Mouse (Mus musculus) forebrain, embryonic 10.5 days (tissue): Measurements from ENCODE around the gene Bach1. TPM values are rescaled to one million over a fixed set of nuclear protein-coding genes. Genes with fewer than 3 reads are reported as not detected.
A peak's percentile ranks its signal among the peaks of the same experiment; 100 is the strongest.
"Not testable (repeated sequence)": the region's sequence is repeated elsewhere in the genome, so short reads cannot be mapped to it uniquely, and the experiment has no call there.

Experiments
- DNase-seq: peaks from one replicate; pipeline ENCODE4 v3.0.0-alpha.2; 2017; ENCODE audit warnings: low spot score; ENCODE audit errors: extremely low spot score
- H3K27ac ChIP-seq: fragments of 300-500 bp; sonication (generic); 2 replicates; pipeline ENCODE4 v1.5.1; 2016; ENCODE audit warnings: mild to moderate bottlenecking
- H3K27me3 ChIP-seq: fragments of 300-500 bp; sonication (generic); 2 replicates; pipeline ENCODE4 v1.6.1; 2016; ENCODE audit warnings: mild to moderate bottlenecking; ENCODE audit not compliant: poor library complexity, severe bottlenecking
- H3K36me3 ChIP-seq: fragments of 300-500 bp; sonication (generic); replicated peaks from 2 replicates; pipeline ENCODE4 v1.6.1; 2016; ENCODE audit warnings: mild to moderate bottlenecking, moderate library complexity
- H3K4me1 ChIP-seq: fragments of 300-500 bp; sonication (generic); 2 replicates; pipeline ENCODE4 v1.6.1; 2016
- H3K4me3 ChIP-seq: fragments of 300-500 bp; sonication (generic); 2 replicates; pipeline ENCODE4 v1.5.1; 2016; ENCODE audit warnings: mild to moderate bottlenecking, moderate library complexity
- H3K9me3 ChIP-seq: fragments of 300-500 bp; sonication (generic); 2 replicates; pipeline ENCODE4 v1.6.1; 2016; ENCODE audit warnings: mild to moderate bottlenecking, moderate library complexity
- WGBS: fragments of 180-500 bp; shearing (Covaris S2); methylation state at CpG from one replicate; pipeline ENCODE4 v1.1.7; 2016; 5-methylcytosine and 5-hydroxymethylcytosine counted together
- polyA plus RNA-seq: library from polyadenylated mRNA; unstranded; fragments of >200 nt; fragmentation: Nextera tagmentation; extraction: Ambion mirVana; gene quantifications from 2 replicates; pipeline ENCODE4 v1.2.1, GENCODE M21; 2016

The Bach1 gene
- polyA plus RNA-seq, 1 experiment from 2014 or later: 12.0 TPM

DNA sequence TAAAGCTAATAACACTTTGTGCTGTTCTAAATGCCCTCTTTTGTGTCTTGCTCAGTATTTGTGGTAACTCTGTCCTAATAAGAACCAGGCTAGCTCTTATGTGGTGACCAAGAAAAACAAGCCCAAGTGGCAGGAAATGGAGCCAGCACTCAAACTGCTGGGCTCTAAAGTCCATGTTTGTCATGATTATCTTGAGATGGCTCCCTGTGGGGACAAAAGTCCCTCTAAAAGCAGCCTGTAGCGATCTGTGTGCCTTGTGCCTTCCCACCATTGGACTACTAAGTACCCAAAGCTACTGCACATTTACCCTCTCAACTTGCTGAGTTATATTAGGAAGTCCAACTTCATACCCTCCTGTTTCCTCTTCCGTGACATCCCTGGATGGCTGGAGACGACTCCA is 11.4 kb upstream of the Bach1 start:
- Histone ChIP-seq H3K36me3 (no peaks in the 10 kb centered on the region), H3K4me1 (0 out of 2 replicates have a peak, but pooled peaks cover 7% of the 10 kb centered on the region), H3K27ac (no peak overlapping the region), H3K27me3 (no peaks in the 10 kb centered on the region), H3K9me3 (no peaks in the 10 kb centered on the region), H3K4me3 (no peak overlapping the region)
- DNase-seq: no peak
- 82% methylated on average over 3 of the region's 3 CpGs for WGBS

- H3K27me3 ChIP-seq: not testable (repeated sequence)
- 94% methylated on average over 3 of the region's 3 CpGs for WGBS
These were observed 10.4 kb upstream of the Bach1 start for GRCm38 (mm10) chr16:87688328-87688727.

DNA sequence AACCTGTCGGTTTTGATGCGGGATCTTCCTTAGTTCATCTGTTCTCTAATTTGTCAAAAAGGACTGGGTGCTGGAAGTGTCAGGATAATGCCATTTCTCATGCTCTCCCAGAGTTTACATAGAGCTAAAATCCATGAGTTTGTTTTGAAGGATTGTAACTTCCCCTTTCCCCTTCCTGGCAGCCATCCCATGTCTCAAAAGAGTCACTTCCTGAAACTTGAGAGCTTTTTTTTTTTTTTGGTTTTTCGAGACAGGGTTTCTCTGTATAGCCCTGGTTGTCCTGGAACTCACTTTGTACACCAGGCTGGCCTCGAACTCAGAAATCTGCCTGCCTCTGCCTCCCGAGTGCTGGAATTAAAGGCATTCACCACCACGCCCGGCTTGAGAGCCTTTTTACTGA is 9.9 kb upstream of the Bach1 start:
- not testable (repeated sequence) for H3K4me3 ChIP-seq, H3K9me3 ChIP-seq, DNase-seq, H3K27me3 ChIP-seq, H3K36me3 ChIP-seq, H3K27ac ChIP-seq, H3K4me1 ChIP-seq
- WGBS: 91% methylated on average over 7 of the region's 7 CpGs

More at GRCm38 (mm10) chr16:87688328-87688727, 10.4 kb upstream of the Bach1 start:
- H3K4me1 ChIP-seq, H3K4me3 ChIP-seq, H3K27ac ChIP-seq, DNase-seq, H3K9me3 ChIP-seq, H3K36me3 ChIP-seq: not testable (repeated sequence)

- Histone ChIP-seq H3K4me1 (peaks cover 7% of the 10 kb centered on the region; the same call in 1 of the 2 replicates), H3K9me3 (no peaks in the 10 kb centered on the region), H3K4me3 (no peak overlapping the region), H3K27ac (no peak overlapping the region), H3K27me3 (no peaks in the 10 kb centered on the region), H3K36me3 (no peaks in the 10 kb centered on the region)
- DNase-seq: no peak
- WGBS: 88% methylated on average over 8 of the region's 8 CpGs
These were observed 9.5 kb upstream of the Bach1 start for GRCm38 (mm10) chr16:87689225-87689624.

DNA sequence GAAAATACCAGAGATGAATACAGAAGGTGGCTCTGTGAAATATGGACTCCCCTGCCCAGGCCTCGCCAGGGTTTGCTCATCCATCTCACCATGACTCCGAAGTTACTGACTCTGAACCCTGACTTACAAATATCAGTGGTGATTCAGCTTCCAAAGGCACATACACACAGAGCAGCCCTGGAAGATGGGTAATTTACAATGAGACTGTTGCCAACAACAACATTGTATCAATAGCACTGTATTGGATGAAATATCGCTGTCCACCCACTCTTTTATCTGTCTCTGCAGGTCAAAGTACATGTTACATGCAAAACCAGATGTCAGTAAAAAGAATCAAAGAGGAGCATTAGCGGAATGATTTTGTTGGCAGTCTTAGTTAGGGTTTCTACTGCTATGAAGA is 8.2 kb upstream of the Bach1 start:
- no peak overlapping the region for H3K27ac ChIP-seq
- H3K27me3 ChIP-seq: no peaks in the 10 kb centered on the region
- WGBS: 92% methylated on average over 4 of the region's 4 CpGs
- H3K36me3 ChIP-seq: no peaks in the 10 kb centered on the region
- H3K4me3 ChIP-seq: no peak overlapping the region
- DNase-seq: no peak
- peaks cover 7% of the 10 kb centered on the region; the same call in 1 of the 2 replicates for H3K4me1 ChIP-seq
- H3K9me3 ChIP-seq: no peaks in the 10 kb centered on the region

GRCm38 (mm10) chr16:87691102-87691501 is 7.6 kb upstream of the Bach1 start:
- no peak for DNase-seq
- Histone ChIP-seq H3K4me1 (peaks cover 7% of the 10 kb centered on the region; the same call in 1 of the 2 replicates), H3K36me3 (no peaks in the 10 kb centered on the region), H3K4me3 (no peak overlapping the region), H3K9me3 (no peaks in the 10 kb centered on the region), H3K27me3 (no peaks in the 10 kb centered on the region), H3K27ac (no peak overlapping the region)
- 94% methylated on average over 4 of the region's 4 CpGs for WGBS

DNA sequence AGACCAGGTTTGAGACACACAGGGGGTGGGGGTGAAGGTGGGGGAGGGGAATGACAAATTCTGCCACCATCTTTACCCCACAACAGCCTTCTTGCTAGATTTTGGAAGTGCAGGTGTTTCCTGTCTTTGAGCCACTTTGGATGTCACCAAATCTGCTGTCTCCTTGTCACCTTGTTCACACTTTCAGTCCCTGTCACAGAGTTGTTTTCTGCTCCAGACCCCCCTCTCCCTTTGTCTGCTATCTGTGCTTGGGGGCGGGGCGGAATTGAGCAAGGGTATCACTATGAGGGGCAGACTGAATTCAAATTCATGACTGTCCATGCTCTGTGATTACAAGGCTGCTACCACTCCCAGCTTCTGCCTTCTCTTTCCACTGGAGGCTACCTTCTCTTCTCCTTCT is 6.2 kb upstream of the Bach1 start:
- H3K4me3 ChIP-seq: no peak overlapping the region
- no peak for DNase-seq
- no peaks in the 10 kb centered on the region for H3K9me3 ChIP-seq
- H3K36me3 ChIP-seq: no peaks in the 10 kb centered on the region
- H3K27me3 ChIP-seq: peaks cover 7% of the 10 kb centered on the region
- WGBS: 95% methylated on average over 2 of the region's 2 CpGs
- H3K4me1 ChIP-seq: peaks cover 11% of the 10 kb centered on the region
- no peak overlapping the region for H3K27ac ChIP-seq

DNA sequence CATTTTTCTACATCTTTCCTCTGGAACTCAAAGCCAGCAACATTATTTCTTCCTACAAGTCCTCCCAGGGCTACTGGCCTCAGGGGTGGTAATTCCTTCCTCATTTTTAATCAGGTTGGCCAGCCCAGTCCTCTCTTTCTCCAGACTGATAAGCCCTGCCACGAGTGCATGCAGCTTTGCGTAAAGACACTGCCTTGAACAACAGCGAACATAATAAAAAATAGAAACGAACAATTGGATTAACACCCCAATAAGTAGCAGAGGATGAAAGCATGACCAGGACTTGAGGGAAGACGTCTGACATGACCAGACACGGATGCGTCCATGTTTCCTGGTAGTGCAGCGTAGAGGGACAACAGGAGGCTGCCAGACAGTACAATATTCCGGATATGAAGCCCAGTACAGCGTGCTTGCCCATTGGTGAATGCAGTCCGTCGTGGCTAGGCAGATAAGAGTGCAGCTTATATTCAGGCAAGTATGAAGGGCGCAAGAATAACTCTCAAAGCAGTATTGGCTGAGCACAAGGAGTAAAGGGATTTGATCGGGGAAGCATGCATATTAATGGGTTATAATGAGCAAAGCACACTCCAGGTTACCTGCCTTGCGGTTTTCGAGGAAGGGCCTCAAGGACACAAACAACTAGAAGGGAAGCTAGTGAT is 909 bp upstream of the Bach1 start:
- WGBS: 45% methylated on average over 16 of the region's 16 CpGs
- Histone ChIP-seq H3K27ac (peak overlapping the region; percentile 94; the same call in 1 of the 2 replicates), H3K4me1 (peaks cover 41% of the 10 kb centered on the region), H3K9me3 (no peaks in the 10 kb centered on the region), H3K4me3 (peak overlapping the region; percentile 77), H3K27me3 (peaks cover 12% of the 10 kb centered on the region), H3K36me3 (no peaks in the 10 kb centered on the region)
- no peak for DNase-seq

DNA sequence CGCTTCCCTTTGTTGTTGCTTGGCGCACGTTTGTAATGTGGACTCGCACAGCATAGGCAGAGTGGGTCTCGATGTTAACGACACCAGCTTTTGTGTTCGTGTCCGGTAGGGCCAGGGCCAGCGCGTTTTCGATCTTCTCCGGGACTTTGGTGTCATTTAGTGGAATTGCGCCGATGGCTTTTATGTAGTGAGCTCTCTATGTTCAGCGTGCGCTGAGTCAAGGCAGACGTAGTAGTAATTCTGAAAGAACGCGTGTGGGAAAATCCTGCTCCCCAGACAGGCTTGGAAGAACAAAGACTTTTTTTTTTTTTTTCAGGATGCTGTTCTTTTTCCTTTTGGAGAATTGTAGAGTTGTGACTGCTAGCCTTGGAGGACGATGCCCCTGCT is 554 bp downstream of the Bach1 start:
- H3K27me3 ChIP-seq: peaks cover 12% of the 10 kb centered on the region
- DNase-seq: peak; percentile 72
- H3K27ac ChIP-seq: peak overlapping the region; percentile 94
- peak overlapping the region; percentile 77 for H3K4me3 ChIP-seq
- H3K4me1 ChIP-seq: peaks cover 52% of the 10 kb centered on the region
- 0% methylated on average over 20 of the region's 20 CpGs for WGBS
- H3K36me3 ChIP-seq: no peaks in the 10 kb centered on the region
- H3K9me3 ChIP-seq: no peaks in the 10 kb centered on the region

- DNase-seq: peak; percentile 69
- H3K36me3 ChIP-seq: no peaks in the 10 kb centered on the region
- under 1% methylated on average over 20 of the region's 20 CpGs for WGBS
- H3K9me3 ChIP-seq: no peaks in the 10 kb centered on the region
- peaks cover 58% of the 10 kb centered on the region for H3K4me1 ChIP-seq
- peak overlapping the region; percentile 77 for H3K4me3 ChIP-seq
- peak overlapping the region; percentile 94 for H3K27ac ChIP-seq
- peaks cover 12% of the 10 kb centered on the region for H3K27me3 ChIP-seq
These were observed 1.1 kb downstream of the Bach1 start for GRCm38 (mm10) chr16:87699693-87700394.

- Histone ChIP-seq H3K27ac (peak overlapping the region; percentile 94), H3K27me3 (peaks cover 12% of the 10 kb centered on the region), H3K36me3 (no peaks in the 10 kb centered on the region), H3K4me3 (peak overlapping the region; percentile 77), H3K4me1 (peaks cover 60% of the 10 kb centered on the region), H3K9me3 (no peaks in the 10 kb centered on the region)
- WGBS: 30% methylated on average over 3 of the region's 3 CpGs
- DNase-seq: no peak
These were observed 1.6 kb downstream of the Bach1 start for GRCm38 (mm10) chr16:87700395-87700765.

- H3K4me3 ChIP-seq: no peak overlapping the region
- H3K36me3 ChIP-seq: no peaks in the 10 kb centered on the region
- DNase-seq: no peak
- H3K4me1 ChIP-seq: peaks cover 76% of the 10 kb centered on the region
- WGBS: 78% methylated on average over 2 of the region's 2 CpGs
- peaks cover 12% of the 10 kb centered on the region for H3K27me3 ChIP-seq
- H3K9me3 ChIP-seq: no peaks in the 10 kb centered on the region
- H3K27ac ChIP-seq: no peak overlapping the region
These were observed 3.1 kb downstream of the Bach1 start for GRCm38 (mm10) chr16:87701891-87702290.

DNA sequence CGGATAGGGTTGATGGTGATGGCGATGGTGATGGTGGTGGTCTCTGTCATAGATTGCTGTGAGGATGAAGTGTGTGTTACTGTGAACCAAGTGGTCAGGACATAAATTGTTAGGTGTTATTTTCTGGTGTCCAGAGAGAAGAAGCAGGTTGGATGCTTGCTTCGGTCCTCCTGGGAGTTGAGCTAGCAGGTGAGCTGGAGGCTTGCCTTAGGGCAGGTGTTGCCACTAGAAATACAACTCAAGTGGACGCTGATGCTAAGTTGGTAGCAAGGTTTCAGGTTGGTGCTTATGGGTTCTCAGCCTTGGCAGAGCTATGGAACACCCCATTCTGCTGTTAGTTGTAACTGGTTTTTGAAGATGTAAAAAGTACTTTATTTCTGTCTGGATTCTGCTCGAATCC is 4.1 kb downstream of the Bach1 start:
- Histone ChIP-seq H3K27ac (no peak overlapping the region), H3K27me3 (peaks cover 2% of the 10 kb centered on the region), H3K4me3 (no peak overlapping the region), H3K9me3 (no peaks in the 10 kb centered on the region), H3K36me3 (no peaks in the 10 kb centered on the region), H3K4me1 (peaks cover 79% of the 10 kb centered on the region)
- DNase-seq: no peak
- WGBS: 86% methylated on average over 5 of the region's 5 CpGs
